Mouse (Mus musculus) spleen, adult 2 months (tissue): ENCODE measurements at regions not wholly inside any gene's neighbourhood (a gene's known extent, or its start where the extent isn't known, plus 50 kb on each side); places are given as distances from the start of the nearest gene placed in this dataset.

Experiments
- CTCF ChIP-seq: fragments of 200-500 bp; IDR thresholded peaks from 2 replicates; pipeline ENCODE4 v1.5.1; 2011; ENCODE audit warnings: mild to moderate bottlenecking, inconsistent platforms; ENCODE audit not compliant: insufficient read depth, insufficient read length, insufficient replicate concordance; ENCODE audit errors: extremely low read depth
- POLR2A ChIP-seq: fragments of 200-500 bp; IDR thresholded peaks from 2 replicates; pipeline ENCODE4 v1.6.1; 2011; ENCODE audit warnings: low read depth, low read length, inconsistent platforms

- no peak for TF ChIP-seq CTCF
- no peak for TF ChIP-seq POLR2A
Measured at GRCm38 (mm10) chr3:129416337-129416736, 83.8 kb upstream of the Enpep start.
